Mouse (Mus musculus) adrenal gland, postnatal 36 days (tissue): Measurements from ENCODE around the gene Sox5. TPM values are rescaled to one million over a fixed set of nuclear protein-coding genes. Genes with fewer than 3 reads are reported as not detected.

Experiments
- DNase-seq, 2 experiments: peaks; one replicate each; pipeline ENCODE4 v3.0.0; 2021; ENCODE audit warnings: mixed read lengths in 1 of 2
- total RNA-seq, 2 experiments: library from RNA; stranded (reverse); gene quantifications; 2 replicates each; pipeline ENCODE4 v1.2.3; 2021

Sox5 gene
- total RNA-seq, 2 experiments from 2014 or later, result 9.5 to 29.2 TPM

- no peak for DNase-seq
Measured at GRCm38 (mm10) chr6:144480648-144481528, 300.9 kb downstream of the Sox5 start.

GRCm38 (mm10) chr6:144479861-144480260, 301.9 kb downstream of the Sox5 start:
- no peak for DNase-seq

GRCm38 (mm10) chr6:144477287-144478064, 304.3 kb downstream of the Sox5 start:
- DNase-seq, result peak in 1 of 2 experiments; percentile 7

- DNase-seq, result no peak
Measured at GRCm38 (mm10) chr6:144473437-144473836, 308.3 kb downstream of the Sox5 start.

GRCm38 (mm10) chr6:144472089-144472900, 309.5 kb downstream of the Sox5 start:
- no peak for DNase-seq

GRCm38 (mm10) chr6:144466711-144467110, 315.1 kb downstream of the Sox5 start:
- no peak for DNase-seq

GRCm38 (mm10) chr6:144463691-144464090, 318.1 kb downstream of the Sox5 start:
- DNase-seq, result no peak

GRCm38 (mm10) chr6:144463274-144463673, 318.5 kb downstream of the Sox5 start:
- no peak for DNase-seq

GRCm38 (mm10) chr6:144459486-144459885, 322.3 kb downstream of the Sox5 start:
- DNase-seq, result no peak

- no peak for DNase-seq
Measured at GRCm38 (mm10) chr6:144457500-144457899, 324.3 kb downstream of the Sox5 start.

- no peak for DNase-seq
Measured at GRCm38 (mm10) chr6:144454291-144455276, 327.2 kb downstream of the Sox5 start.

GRCm38 (mm10) chr6:144453605-144454004, 328.2 kb downstream of the Sox5 start:
- no peak for DNase-seq

GRCm38 (mm10) chr6:144453147-144453546, 328.6 kb downstream of the Sox5 start:
- no peak for DNase-seq

GRCm38 (mm10) chr6:144452200-144452977, 329.4 kb downstream of the Sox5 start:
- no peak for DNase-seq

- no peak for DNase-seq
Measured at GRCm38 (mm10) chr6:144451631-144452030, 330.1 kb downstream of the Sox5 start.

- no peak for DNase-seq
Measured at GRCm38 (mm10) chr6:144445761-144446373, 335.9 kb downstream of the Sox5 start.

GRCm38 (mm10) chr6:144444367-144444766, 337.4 kb downstream of the Sox5 start:
- DNase-seq, result no peak

- no peak for DNase-seq
Measured at GRCm38 (mm10) chr6:144443681-144444080, 338.1 kb downstream of the Sox5 start.

- DNase-seq, result no peak
Measured at GRCm38 (mm10) chr6:144429276-144429675, 352.5 kb downstream of the Sox5 start.

GRCm38 (mm10) chr6:144408030-144408429, 373.7 kb downstream of the Sox5 start:
- no peak for DNase-seq
